Comparison of ENCODE assay signal across 11 mouse cellular contexts in the genomic region with DNA sequence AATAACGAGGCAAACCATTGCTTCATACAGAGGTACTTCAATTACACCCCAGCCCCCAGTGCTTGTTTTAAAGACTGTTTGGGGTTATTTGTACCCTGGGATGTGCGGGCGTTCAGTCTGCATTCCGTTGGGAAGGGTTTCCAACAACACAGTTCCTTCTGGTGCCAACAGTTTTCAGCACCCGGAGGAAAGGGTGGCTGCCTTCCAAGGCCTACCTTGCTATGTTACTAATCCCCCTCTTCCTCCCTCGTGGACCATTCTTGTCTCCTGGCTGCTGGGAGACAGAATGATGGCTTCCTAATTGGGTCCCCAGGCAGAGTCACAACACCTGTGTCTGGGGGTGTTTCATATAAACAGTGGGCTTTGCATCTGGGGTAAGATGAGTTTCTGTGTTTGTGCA.
DNase-seq lines count a peak whose midpoint lies in the region; ATAC-seq lines count a peak whose summit lies in the region.
"Had no signal": no experiment of that assay in that cellular context is flagged by ENCODE, and none has a peak within 500 bp of the region (broad histone marks: within the 10 kb centered on the region; RNA-seq: fewer than 3 reads in every experiment).

No protein-coding gene starts in this region.

- 49% methylated on average over 6 of the region's 6 CpGs for WGBS in lung, embryonic 16.5 days
- 17% methylated on average over 6 of the region's 6 CpGs for WGBS in heart, embryonic 15.5 days

- H3K27ac ChIP-seq in lung, embryonic 16.5 days (ENCODE audit: low read length): peak overlapping the region; percentile 60
- H3K27ac ChIP-seq in heart, embryonic 15.5 days: peak overlapping the region; percentile 81
- H3K27ac ChIP-seq: hindbrain, embryonic 10.5 days; macrophage had no signal

- H3K4me3 ChIP-seq in lung, embryonic 16.5 days (ENCODE audit: low read length): no peak overlapping the region
- no peak overlapping the region for H3K4me3 ChIP-seq in heart, embryonic 15.5 days
- H3K4me3 ChIP-seq: hindbrain, embryonic 10.5 days had no signal

- H3K4me2 ChIP-seq in lung, embryonic 16.5 days (ENCODE audit: low read depth, low read length): no peak overlapping the region
- H3K4me2 ChIP-seq in heart, embryonic 15.5 days: no peak overlapping the region

- no peaks in the 10 kb centered on the region for H3K27me3 ChIP-seq in lung, embryonic 16.5 days (ENCODE audit: control insufficient read depth, insufficient read depth, low read depth, low read length)
- no peaks in the 10 kb centered on the region for H3K27me3 ChIP-seq in heart, embryonic 15.5 days

- H3K9me3 ChIP-seq in lung, embryonic 16.5 days (ENCODE audit: control insufficient read depth, low read length): no peaks in the 10 kb centered on the region
- no peaks in the 10 kb centered on the region for H3K9me3 ChIP-seq in heart, embryonic 15.5 days (replicated peaks)
- H3K9me3 ChIP-seq: hindbrain, embryonic 10.5 days had no signal

- peaks cover 36% of the 10 kb centered on the region for H3K4me1 ChIP-seq in lung, embryonic 16.5 days (replicated peaks; ENCODE audit: control insufficient read depth, insufficient read depth, low read length)
- H3K4me1 ChIP-seq in heart, embryonic 15.5 days (replicated peaks): peaks cover 75% of the 10 kb centered on the region

- no peak overlapping the region for H3K9ac ChIP-seq in lung, embryonic 16.5 days (ENCODE audit: low read length)
- H3K9ac ChIP-seq in heart, embryonic 15.5 days: no peak overlapping the region

- DNase-seq in lung, postnatal 10 days: no peak
- peak; percentile 41 to 44 for DNase-seq in layer of hippocampus, postnatal 10 days (ENCODE audit: low spot score in 2 of 2)
- DNase-seq in right cerebral cortex, postnatal 10 days (ENCODE audit: low spot score in 2 of 2): peak; percentile 65 to 66
- no peak for DNase-seq in kidney, adult 11 months
- DNase-seq in cerebellum, postnatal 36 days: no peak
- DNase-seq: adrenal gland, postnatal 10 days had no signal

- no peak for ATAC-seq in lung, embryonic 16.5 days (ENCODE audit: low read depth)
- ATAC-seq in heart, embryonic 15.5 days (replicated peaks; ENCODE audit: insufficient number of reproducible peaks, insufficient read depth, low FRiP score, low read depth): no peak
- ATAC-seq in granulocyte monocyte progenitor cell, adult 5-6 weeks (replicated peaks; ENCODE audit: poor library complexity, severe bottlenecking): no peak

- H3K36me3 ChIP-seq in lung, embryonic 16.5 days (ENCODE audit: control insufficient read depth, insufficient read depth, low read length): no peaks in the 10 kb centered on the region; the same call in 1 of the 2 replicates
- H3K36me3 ChIP-seq in heart, embryonic 15.5 days: no peaks in the 10 kb centered on the region
- H3K36me3 ChIP-seq: hindbrain, embryonic 10.5 days had no signal

Comparison
In these comparisons a context has a peak if more than half of its experiments do, and no peak if none do; other contexts are left out.
1. DNase-seq: peak in layer of hippocampus, postnatal 10 days (2 of 2) and right cerebral cortex, postnatal 10 days (2 of 2); none in lung, postnatal 10 days (single experiment), kidney, adult 11 months (single experiment) and cerebellum, postnatal 36 days (0 of 2).